Mouse (Mus musculus): ENCODE results near the gene Cadm3.

- TF ChIP-seq CTCF (IDR thresholded peaks at IDR 0.05; ENCODE audit: low read depth) (no peak), EP300 (IDR thresholded peaks at IDR 0.05; ENCODE audit: low read depth) (no peak)
Measured at GRCm38 (mm10) chr1:173369611-173370010, 2.1 kb upstream of the Cadm3 start.

Measured in heart, postnatal 0 days (tissue).